Mouse (Mus musculus) erythroblast, embryonic 14.5 days (primary cell): ENCODE results near the gene Rab6b. TPM values are rescaled to one million over a fixed set of nuclear protein-coding genes. Genes with fewer than 3 reads are reported as not detected.
"Not testable (repeated sequence)": the region's sequence is repeated elsewhere in the genome, so short reads cannot be mapped to it uniquely, and the experiment has no call there.

Experiments used
- H3K27me3 ChIP-seq: 2 replicates; pipeline ENCODE4 v1.6.1; 2012; ENCODE audit warnings: inconsistent platforms; ENCODE audit not compliant: control insufficient read depth
- H3K36me3 ChIP-seq: 2 replicates; pipeline ENCODE4 v1.6.1; 2012; ENCODE audit warnings: mild to moderate bottlenecking, inconsistent platforms; ENCODE audit not compliant: control insufficient read depth
- H3K4me1 ChIP-seq: 2 replicates; pipeline ENCODE4 v1.6.1; 2012; ENCODE audit warnings: inconsistent platforms; ENCODE audit not compliant: control insufficient read depth
- H3K4me3 ChIP-seq: replicated peaks from 2 replicates; pipeline ENCODE3; 2012; ENCODE audit warnings: moderate library complexity, mild to moderate bottlenecking, inconsistent platforms
- H3K9me3 ChIP-seq: 2 replicates; pipeline ENCODE4 v1.6.1; 2012; ENCODE audit warnings: low read length, inconsistent platforms, mixed read lengths; ENCODE audit not compliant: control insufficient read depth
- GATA1 ChIP-seq: IDR thresholded peaks from 2 replicates; pipeline ENCODE4 v1.6.1; 2012; ENCODE audit warnings: low read length, inconsistent platforms, mixed read lengths
- TAL1 ChIP-seq: IDR thresholded peaks from 3 replicates; pipeline ENCODE4 v1.6.1; 2012; ENCODE audit warnings: low read length, inconsistent platforms, mixed read lengths
- polyA plus RNA-seq: library from polyadenylated mRNA; stranded (reverse); fragments of >175 nt; gene quantifications from 2 replicates; pipeline ENCODE4 v1.2.3, GENCODE M21; 2012

The Rab6b gene
- polyA plus RNA-seq, 1 experiment = not detected

GRCm38 (mm10) chr9:103147103-103147502, 35.5 kb downstream of the Rab6b start:
- H3K4me1 ChIP-seq = no peaks in the 10 kb centered on the region
- H3K27me3 ChIP-seq = no peaks in the 10 kb centered on the region
- TF ChIP-seq GATA1 = no peak
- no peaks in the 10 kb centered on the region for H3K9me3 ChIP-seq
- H3K4me3 ChIP-seq = no peak overlapping the region
- H3K36me3 ChIP-seq = no peaks in the 10 kb centered on the region

GRCm38 (mm10) chr9:103149074-103149799, 37.6 kb downstream of the Rab6b start:
- no peaks in the 10 kb centered on the region for H3K36me3 ChIP-seq
- H3K27me3 ChIP-seq = no peaks in the 10 kb centered on the region
- H3K9me3 ChIP-seq = no peaks in the 10 kb centered on the region
- no peak overlapping the region for H3K4me3 ChIP-seq
- no peaks in the 10 kb centered on the region for H3K4me1 ChIP-seq
- TF ChIP-seq TAL1 (no peak), GATA1 (no peak)

- Histone ChIP-seq H3K9me3 (no peaks in the 10 kb centered on the region), H3K4me3 (no peak overlapping the region), H3K36me3 (no peaks in the 10 kb centered on the region), H3K27me3 (no peaks in the 10 kb centered on the region), H3K4me1 (no peaks in the 10 kb centered on the region)
- TF ChIP-seq TAL1 = no peak
- no peak for TF ChIP-seq GATA1
Observed at GRCm38 (mm10) chr9:103153286-103153685, 41.7 kb downstream of the Rab6b start.

DNA sequence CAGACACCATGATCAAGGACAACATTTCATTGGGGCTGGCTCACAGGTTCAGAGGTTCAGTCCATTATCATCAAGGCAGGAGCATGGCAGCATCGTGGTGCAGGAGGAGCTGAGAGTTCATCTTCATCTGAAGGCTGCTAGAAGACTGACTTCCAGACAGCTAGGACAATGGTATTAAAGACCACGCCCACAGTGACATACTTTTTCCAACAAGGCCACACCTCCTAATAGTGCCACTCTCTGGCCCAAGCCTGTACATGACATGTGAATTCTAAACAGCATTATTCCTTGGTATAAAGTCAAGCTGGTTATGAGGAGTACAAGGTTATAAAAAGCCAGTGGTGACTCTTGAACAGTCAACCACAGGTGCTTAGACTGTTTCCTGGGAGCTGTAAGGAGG, 43.0 kb downstream of the Rab6b start:
- Histone ChIP-seq H3K36me3 (no peaks in the 10 kb centered on the region), H3K4me1 (no peaks in the 10 kb centered on the region), H3K9me3 (no peaks in the 10 kb centered on the region), H3K4me3 (no peak overlapping the region), H3K27me3 (no peaks in the 10 kb centered on the region)
- no peak for TF ChIP-seq GATA1
- TF ChIP-seq TAL1 = no peak

DNA sequence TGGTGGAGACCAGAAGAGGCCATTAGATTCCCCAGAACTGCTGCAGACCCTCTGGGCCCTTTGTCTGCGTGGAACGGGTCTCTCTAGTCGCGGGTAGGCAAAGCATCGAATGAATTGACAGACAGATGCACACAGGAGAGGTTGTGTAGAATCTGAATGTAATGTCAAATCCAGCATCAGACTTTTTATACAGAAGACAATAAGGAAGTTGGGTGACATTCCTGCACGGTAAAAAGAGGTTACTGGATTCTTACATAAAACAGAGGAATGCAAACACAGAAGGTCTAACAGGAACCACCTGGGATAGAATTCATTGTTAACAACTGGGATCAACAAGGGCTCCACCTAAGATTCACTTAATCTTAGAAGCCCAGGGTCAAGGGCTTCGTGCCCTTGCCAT, 43.6 kb downstream of the Rab6b start:
- H3K4me1 ChIP-seq = not testable (repeated sequence)

DNA sequence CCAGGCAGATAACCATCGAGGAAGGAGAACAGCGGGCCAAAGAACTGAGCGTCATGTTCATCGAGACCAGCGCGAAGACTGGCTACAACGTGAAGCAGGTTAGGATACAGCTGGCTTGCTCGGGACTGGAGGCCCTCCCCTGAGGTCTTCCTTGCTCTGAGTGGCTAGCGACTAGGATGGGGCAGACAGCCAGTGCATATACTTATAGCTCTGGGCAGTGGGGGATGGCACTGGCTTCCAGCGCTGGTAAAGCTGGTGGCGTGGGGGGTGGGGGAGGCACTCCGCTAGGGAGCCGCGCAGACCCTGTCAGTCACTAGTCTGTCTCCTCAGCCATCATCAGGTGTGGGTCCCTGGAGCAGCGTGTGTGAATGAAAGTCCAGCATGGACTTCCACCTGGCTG, 52.2 kb downstream of the Rab6b start:
- Histone ChIP-seq H3K36me3 (no peaks in the 10 kb centered on the region), H3K4me3 (no peak overlapping the region), H3K9me3 (no peaks in the 10 kb centered on the region), H3K4me1 (no peaks in the 10 kb centered on the region), H3K27me3 (no peaks in the 10 kb centered on the region)
- TF ChIP-seq GATA1 (no peak), TAL1 (no peak)

More for the DNA sequence above, 43.6 kb downstream of the Rab6b start:
- not testable (repeated sequence) for H3K36me3 ChIP-seq, H3K27me3 ChIP-seq, H3K4me3 ChIP-seq, H3K9me3 ChIP-seq

DNA sequence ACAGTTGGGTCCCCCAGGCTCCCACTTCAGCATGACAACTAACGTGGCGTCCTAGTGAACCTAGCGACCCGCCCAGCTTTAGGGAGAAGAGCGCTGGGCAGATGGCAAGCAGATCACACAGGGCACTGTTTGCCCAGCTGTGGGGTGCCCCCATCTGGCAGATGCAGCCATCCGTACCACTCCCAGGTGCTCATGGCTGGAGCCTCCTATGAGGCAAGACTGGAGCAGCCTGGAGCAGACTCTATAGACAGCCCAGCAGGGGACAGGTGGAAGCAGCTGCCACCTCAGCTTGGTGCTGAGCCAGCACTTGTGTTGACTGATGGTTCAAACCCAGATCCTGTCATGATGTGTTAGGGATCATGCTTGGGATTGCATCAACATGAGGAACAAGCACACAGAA, 56.5 kb downstream of the Rab6b start:
- no peak overlapping the region for H3K4me3 ChIP-seq
- TF ChIP-seq GATA1 (no peak), TAL1 (no peak)
- H3K27me3 ChIP-seq = no peaks in the 10 kb centered on the region
- H3K36me3 ChIP-seq = no peaks in the 10 kb centered on the region
- no peaks in the 10 kb centered on the region for H3K9me3 ChIP-seq
- 0 out of 2 replicates have a peak, but pooled peaks cover 1% of the 10 kb centered on the region for H3K4me1 ChIP-seq

- Histone ChIP-seq H3K36me3 (no peaks in the 10 kb centered on the region), H3K4me3 (no peak overlapping the region), H3K9me3 (no peaks in the 10 kb centered on the region), H3K27me3 (no peaks in the 10 kb centered on the region), H3K4me1 (0 out of 2 replicates have a peak, but pooled peaks cover 1% of the 10 kb centered on the region)
- TF ChIP-seq TAL1 = no peak
- no peak for TF ChIP-seq GATA1
Observed at GRCm38 (mm10) chr9:103168771-103169170, 57.2 kb downstream of the Rab6b start.

GRCm38 (mm10) chr9:103174771-103175519, 63.4 kb downstream of the Rab6b start:
- Histone ChIP-seq H3K4me3 (no peak overlapping the region), H3K9me3 (no peaks in the 10 kb centered on the region), H3K27me3 (no peaks in the 10 kb centered on the region), H3K36me3 (no peaks in the 10 kb centered on the region), H3K4me1 (peaks cover 3% of the 10 kb centered on the region)
- TF ChIP-seq TAL1 = no peak
- no peak for TF ChIP-seq GATA1
